Mouse (Mus musculus): ENCODE measurements around the gene Gm45062. TPM values are rescaled to one million over a fixed set of nuclear protein-coding genes. Genes with fewer than 3 reads are reported as not detected.
"Not testable (repeated sequence)": the region's sequence is repeated elsewhere in the genome, so short reads cannot be mapped to it uniquely, and the experiment has no call there.

The Gm45062 gene
- total RNA-seq, 2 experiments from 2014 or later: 6.2 to 21.0 TPM

- no peak for ATAC-seq (replicated peaks; ENCODE audit: low FRiP score, poor library complexity, severe bottlenecking)
Observed at GRCm38 (mm10) chr6:8307878-8308775, 48.9 kb downstream of the Gm45062 start.

- ATAC-seq (replicated peaks; ENCODE audit: low FRiP score, poor library complexity, severe bottlenecking): no peak
Observed at GRCm38 (mm10) chr6:8312554-8312953, 53.3 kb downstream of the Gm45062 start.

- ATAC-seq (replicated peaks; ENCODE audit: low FRiP score, poor library complexity, severe bottlenecking): no peak
Observed at GRCm38 (mm10) chr6:8316201-8316600, 57.0 kb downstream of the Gm45062 start.

GRCm38 (mm10) chr6:8319591-8319990 lies 60.3 kb downstream of the Gm45062 start:
- no peak for ATAC-seq (replicated peaks; ENCODE audit: low FRiP score, poor library complexity, severe bottlenecking)

GRCm38 (mm10) chr6:8331496-8331895 lies 72.2 kb downstream of the Gm45062 start:
- not testable (repeated sequence) for ATAC-seq (replicated peaks; ENCODE audit: low FRiP score, poor library complexity, severe bottlenecking)

GRCm38 (mm10) chr6:8333380-8333779 lies 74.1 kb downstream of the Gm45062 start:
- ATAC-seq (replicated peaks; ENCODE audit: low FRiP score, poor library complexity, severe bottlenecking): no peak

- no peak for ATAC-seq (replicated peaks; ENCODE audit: low FRiP score, poor library complexity, severe bottlenecking)
Observed at GRCm38 (mm10) chr6:8336487-8337390, 77.5 kb downstream of the Gm45062 start.

- no peak for ATAC-seq (replicated peaks; ENCODE audit: low FRiP score, poor library complexity, severe bottlenecking)
Observed at GRCm38 (mm10) chr6:8339453-8339852, 80.2 kb downstream of the Gm45062 start.

GRCm38 (mm10) chr6:8343271-8343670 lies 84.0 kb downstream of the Gm45062 start:
- peak; percentile 62 for ATAC-seq (replicated peaks; ENCODE audit: low FRiP score, poor library complexity, severe bottlenecking)

GRCm38 (mm10) chr6:8345219-8345856 lies 86.1 kb downstream of the Gm45062 start:
- peak; percentile 91 for ATAC-seq (replicated peaks; ENCODE audit: low FRiP score, poor library complexity, severe bottlenecking)

- ATAC-seq (replicated peaks; ENCODE audit: low FRiP score, poor library complexity, severe bottlenecking): no peak
Observed at GRCm38 (mm10) chr6:8347154-8347553, 87.9 kb downstream of the Gm45062 start.

GRCm38 (mm10) chr6:8348344-8348743 lies 89.1 kb downstream of the Gm45062 start:
- ATAC-seq (replicated peaks; ENCODE audit: low FRiP score, poor library complexity, severe bottlenecking): no peak

- ATAC-seq (replicated peaks; ENCODE audit: low FRiP score, poor library complexity, severe bottlenecking): peak; percentile 75
Observed at GRCm38 (mm10) chr6:8349060-8349670, 89.9 kb downstream of the Gm45062 start.

GRCm38 (mm10) chr6:8351507-8351906 lies 92.3 kb downstream of the Gm45062 start:
- ATAC-seq (replicated peaks; ENCODE audit: low FRiP score, poor library complexity, severe bottlenecking): no peak

- ATAC-seq (replicated peaks; ENCODE audit: low FRiP score, poor library complexity, severe bottlenecking): no peak
Observed at GRCm38 (mm10) chr6:8352533-8353168, 93.4 kb downstream of the Gm45062 start.

- ATAC-seq (replicated peaks; ENCODE audit: low FRiP score, poor library complexity, severe bottlenecking): no peak
Observed at GRCm38 (mm10) chr6:8353461-8353860, 94.2 kb downstream of the Gm45062 start.

- ATAC-seq (replicated peaks; ENCODE audit: low FRiP score, poor library complexity, severe bottlenecking): no peak
Observed at GRCm38 (mm10) chr6:8354846-8355245, 95.6 kb downstream of the Gm45062 start.

- no peak for ATAC-seq (replicated peaks; ENCODE audit: low FRiP score, poor library complexity, severe bottlenecking)
Observed at GRCm38 (mm10) chr6:8358232-8358631, 99.0 kb downstream of the Gm45062 start.

- ATAC-seq (replicated peaks; ENCODE audit: low FRiP score, poor library complexity, severe bottlenecking): no peak
Observed at GRCm38 (mm10) chr6:8358782-8359181, 99.5 kb downstream of the Gm45062 start.

Measured in erythroid progenitor cell, adult 5-6 weeks (primary cell).